Mouse (Mus musculus): Measurements from ENCODE around the gene Dgka. TPM values are rescaled to one million over a fixed set of nuclear protein-coding genes. Genes with fewer than 3 reads are reported as not detected.

Gene Dgka
- polyA plus RNA-seq, 1 experiment from 2014 or later: 6.8 TPM

DNA sequence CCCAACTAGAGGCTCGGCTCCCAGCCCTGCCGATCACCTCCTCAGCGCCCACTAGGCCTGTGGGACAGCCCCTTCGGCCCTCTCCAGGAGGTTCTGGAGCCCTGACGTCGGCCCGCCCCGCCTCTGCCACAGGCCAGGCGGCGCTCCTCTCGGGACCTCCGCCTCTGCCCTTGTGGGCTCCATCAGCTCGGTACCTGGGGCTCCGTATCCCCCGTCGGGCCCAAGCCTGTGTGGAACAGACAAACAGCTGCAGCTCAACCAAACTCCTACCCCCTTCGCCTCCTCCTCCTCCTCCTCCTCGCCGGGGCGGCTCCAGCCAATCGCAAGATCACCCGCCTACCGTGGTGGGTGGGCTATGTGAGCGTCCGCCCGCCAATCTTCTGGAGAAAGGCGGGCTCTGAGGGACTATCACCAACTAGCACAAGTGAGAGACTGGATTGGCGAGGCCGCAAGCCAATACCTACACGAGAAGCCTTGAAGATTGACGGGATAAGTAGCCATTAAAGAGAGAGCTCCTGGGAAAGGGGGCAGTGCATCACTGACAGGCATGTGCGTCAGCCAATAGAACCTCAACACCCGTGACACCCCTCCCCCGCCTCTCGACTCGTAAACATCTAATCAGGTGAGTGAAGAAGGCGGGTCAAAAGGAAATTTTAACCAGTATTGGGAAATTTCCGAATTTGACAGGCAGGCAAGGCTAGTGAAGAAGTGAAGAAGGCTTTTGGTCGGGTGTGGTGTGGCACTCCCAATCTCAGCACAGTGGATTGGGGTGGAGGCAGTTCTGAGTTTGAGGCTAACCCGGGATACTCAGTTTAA is 48.5 kb downstream of the Dgka start, which contains the start of gene Rab5b:
Rab5b (minus strand) TSS at position 273 of the 816 bp plus-strand sequence.
- H3K27me3 ChIP-seq (replicated peaks): no peaks in the 10 kb centered on the region
- H3K9me3 ChIP-seq: no peaks in the 10 kb centered on the region
- H3K9ac ChIP-seq: peak within 1 kb of the TSS; percentile 94
- peaks cover 19% of the 10 kb centered on the region for H3K36me3 ChIP-seq
- H3K4me1 ChIP-seq: peaks cover 9% of the 10 kb centered on the region
- H3K4me3 ChIP-seq: peak within 1 kb of the TSS; percentile 90
- peak within 1 kb of the TSS; percentile 92 for H3K27ac ChIP-seq
- peak within 1 kb of the TSS; percentile 70 for H3K4me2 ChIP-seq (replicated peaks)
- peak; percentile 100 for ATAC-seq (ENCODE audit: low FRiP score, low read depth)
- WGBS: under 1% methylated on average over 40 of the region's 40 CpGs

DNA sequence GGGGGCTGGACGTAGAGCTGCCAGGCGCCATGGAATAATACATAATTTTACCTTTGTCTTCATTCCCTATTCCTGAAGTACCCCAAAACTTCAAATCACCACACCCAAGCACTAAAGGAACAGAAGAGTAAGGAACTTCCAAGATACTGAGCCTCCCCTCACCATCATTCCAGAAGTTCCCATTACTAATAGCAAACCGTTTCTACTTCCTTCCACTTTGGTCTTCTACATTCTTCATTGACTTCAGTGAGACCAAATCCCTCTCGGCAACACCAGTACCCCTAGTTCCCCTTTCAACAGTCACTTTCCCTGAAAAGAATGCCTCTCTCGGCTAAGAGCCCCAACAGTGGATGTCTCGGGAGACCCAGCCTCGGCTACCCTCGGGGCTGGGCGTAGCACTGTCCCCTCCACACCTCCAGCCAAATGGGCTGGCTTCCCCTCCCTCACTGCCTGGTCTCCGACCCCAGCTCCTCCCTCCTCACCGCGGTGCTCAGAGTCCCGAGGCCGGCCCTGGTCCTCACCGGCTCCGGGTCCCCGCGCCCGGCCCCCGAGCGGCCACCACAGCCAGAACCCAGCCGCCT is 49.2 kb downstream of the Dgka start:
- Histone ChIP-seq H3K4me1 (peaks cover 9% of the 10 kb centered on the region), H3K4me3 (peak overlapping the region; percentile 90), H3K4me2 (replicated peaks) (peak overlapping the region; percentile 70), H3K9me3 (no peaks in the 10 kb centered on the region), H3K36me3 (peaks cover 14% of the 10 kb centered on the region), H3K27ac (peak overlapping the region; percentile 92), H3K9ac (peak overlapping the region; percentile 94), H3K27me3 (replicated peaks) (no peaks in the 10 kb centered on the region)
- WGBS: under 1% methylated on average over 22 of the region's 22 CpGs
- ATAC-seq (ENCODE audit: low FRiP score, low read depth): no peak; the same call in 1 of the 2 replicates

DNA sequence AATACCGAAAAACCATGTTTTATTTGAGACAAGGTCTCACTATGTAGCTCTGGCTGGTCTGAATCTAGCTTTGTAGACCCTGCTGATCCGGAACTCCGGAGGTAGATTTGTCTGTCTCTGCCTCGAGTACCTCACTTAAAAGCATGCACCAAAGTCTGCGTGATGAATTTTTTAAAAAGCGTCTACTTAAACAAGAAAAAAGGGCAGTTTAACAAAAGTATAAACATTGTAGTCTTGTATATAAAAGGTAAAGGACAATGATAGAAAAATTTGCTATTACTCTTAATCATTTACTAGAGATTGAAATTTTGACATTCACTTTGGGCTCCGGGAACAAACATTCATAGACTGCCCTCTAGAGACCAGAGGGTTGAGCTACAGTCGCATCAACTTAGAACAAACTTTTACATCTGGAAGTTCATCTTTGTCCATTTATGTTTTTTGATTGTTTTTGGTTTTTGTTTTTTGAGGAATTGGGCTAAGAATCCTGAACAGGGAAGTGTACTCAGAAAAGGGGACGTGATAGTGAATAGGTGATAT is 70.1 kb downstream of the Dgka start:
- ATAC-seq (ENCODE audit: low FRiP score, low read depth): no peak
- Histone ChIP-seq H3K36me3 (peaks cover 8% of the 10 kb centered on the region), H3K4me1 (peaks cover 16% of the 10 kb centered on the region; the same call in 1 of the 2 replicates), H3K4me2 (replicated peaks) (peak overlapping the region; percentile 94), H3K9me3 (no peaks in the 10 kb centered on the region), H3K9ac (peak overlapping the region; percentile 69), H3K27me3 (replicated peaks) (no peaks in the 10 kb centered on the region), H3K4me3 (peak overlapping the region; percentile 67), H3K27ac (0 out of 2 replicates have a peak overlapping the region, but pooled peaks have one; percentile 42)
- 3% methylated on average over 9 of the region's 9 CpGs for WGBS

DNA sequence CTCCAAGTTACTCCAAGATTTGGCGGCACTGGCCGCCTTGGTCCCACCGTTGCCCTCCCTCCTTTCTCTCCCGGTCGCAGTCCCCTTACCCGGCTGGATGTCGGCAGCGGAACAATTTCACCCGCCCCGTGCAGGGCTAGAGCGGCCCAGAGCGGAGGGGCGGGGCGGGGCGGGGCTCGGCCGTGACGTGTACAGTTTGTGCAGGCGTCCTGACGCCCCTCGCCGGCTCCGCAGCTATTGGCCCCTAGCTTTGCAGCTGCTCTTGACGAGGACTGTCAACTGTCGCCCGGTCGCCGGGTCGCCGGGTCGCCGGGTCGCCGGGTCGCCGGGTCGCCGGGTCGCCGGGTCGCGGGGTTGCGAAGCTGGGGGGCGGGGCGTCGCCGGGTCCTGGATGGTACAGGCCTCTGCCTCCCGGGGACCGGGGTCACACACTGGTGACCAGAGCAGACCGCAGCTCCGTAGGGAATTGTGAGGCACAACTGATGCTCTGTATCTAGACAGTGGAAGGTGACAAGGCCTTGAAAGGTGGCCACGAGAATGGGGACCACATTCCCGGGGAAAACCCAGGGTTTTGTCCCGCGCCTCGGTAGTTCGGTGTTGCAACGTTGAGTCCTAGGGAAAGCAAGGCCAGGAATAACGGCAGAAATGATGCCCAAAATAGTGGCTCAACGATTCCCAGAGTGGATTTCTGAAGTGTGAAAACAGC is 70.7 kb downstream of the Dgka start, which contains the start of gene Suox:
Suox (minus strand) TSS at position 311 of the 706 bp plus-strand sequence.
- no peaks in the 10 kb centered on the region for H3K9me3 ChIP-seq
- peak; percentile 95 for ATAC-seq (ENCODE audit: low FRiP score, low read depth)
- H3K36me3 ChIP-seq: peaks cover 7% of the 10 kb centered on the region; the same call in 1 of the 2 replicates
- peak within 1 kb of the TSS; percentile 67 for H3K4me3 ChIP-seq
- peaks cover 16% of the 10 kb centered on the region; the same call in 1 of the 2 replicates for H3K4me1 ChIP-seq
- peak within 1 kb of the TSS; percentile 94 for H3K4me2 ChIP-seq (replicated peaks)
- H3K27ac ChIP-seq: peak within 1 kb of the TSS; percentile 42; the same call in 1 of the 2 replicates
- H3K9ac ChIP-seq: peak within 1 kb of the TSS; percentile 69
- H3K27me3 ChIP-seq (replicated peaks): no peaks in the 10 kb centered on the region
- under 1% methylated on average over 59 of the region's 60 CpGs for WGBS

DNA sequence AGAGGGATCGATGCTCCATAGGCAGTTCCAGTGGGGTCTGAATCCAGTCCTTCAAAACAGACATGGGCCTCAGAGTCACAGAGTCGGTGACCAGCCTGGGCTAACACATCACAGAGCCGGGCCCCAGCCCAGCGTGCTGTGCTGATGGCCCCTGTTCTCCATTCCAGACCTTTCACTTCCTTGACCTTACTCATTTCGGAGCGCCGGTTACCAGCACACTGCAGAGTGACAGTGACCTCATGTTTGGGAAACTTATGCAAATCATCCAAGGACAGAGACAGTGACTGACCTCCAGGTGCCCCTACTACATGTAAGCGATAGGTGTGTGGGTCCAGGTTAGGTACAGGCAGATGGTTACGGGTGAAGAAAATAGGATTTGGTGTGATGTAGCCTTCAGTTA is 73.5 kb downstream of the Dgka start:
- no peak overlapping the region for H3K9ac ChIP-seq
- no peak overlapping the region for H3K4me3 ChIP-seq
- no peak overlapping the region for H3K27ac ChIP-seq
- ATAC-seq (ENCODE audit: low FRiP score, low read depth): no peak
- H3K9me3 ChIP-seq: no peaks in the 10 kb centered on the region
- 97% methylated on average over 9 of the region's 9 CpGs for WGBS
- H3K4me1 ChIP-seq: peaks cover 19% of the 10 kb centered on the region
- H3K36me3 ChIP-seq: peaks cover 7% of the 10 kb centered on the region; the same call in 1 of the 2 replicates
- no peaks in the 10 kb centered on the region for H3K27me3 ChIP-seq (replicated peaks)
- H3K4me2 ChIP-seq (replicated peaks): no peak overlapping the region

Other genes with a start within 250 kb of the Dgka start
- gene Myl6b, start 246.2 kb downstream of the Dgka start, polyA plus RNA-seq (2016; fragmentation: Nextera tagmentation; extraction: Ambion mirVana): 3.1 and 3.9 TPM in 2 replicates
- gene Esyt1, start 219.0 kb downstream of the Dgka start, polyA plus RNA-seq (2016; fragmentation: Nextera tagmentation; extraction: Ambion mirVana): 38.3 and 45.3 TPM in 2 replicates
- 18.9 and 20.3 TPM in 2 replicates for gene Zc3h10, start 197.1 kb downstream of the Dgka start, polyA plus RNA-seq (2016; fragmentation: Nextera tagmentation; extraction: Ambion mirVana)
- 2,521 and 2,605 TPM in 2 replicates for gene Rpl41, start 195.6 kb downstream of the Dgka start, polyA plus RNA-seq (2016; fragmentation: Nextera tagmentation; extraction: Ambion mirVana)
- gene Pa2g4, start 178.9 kb downstream of the Dgka start, polyA plus RNA-seq (2016; fragmentation: Nextera tagmentation; extraction: Ambion mirVana): 155 and 156 TPM in 2 replicates
- 14.6 and 16.0 TPM in 2 replicates for gene Erbb3, start 155.2 kb downstream of the Dgka start, polyA plus RNA-seq (2016; fragmentation: Nextera tagmentation; extraction: Ambion mirVana)
- gene Rps26, start 118.1 kb downstream of the Dgka start, polyA plus RNA-seq (2016; fragmentation: Nextera tagmentation; extraction: Ambion mirVana): 471 and 498 TPM in 2 replicates
- gene Ikzf4, start 98.9 kb downstream of the Dgka start, polyA plus RNA-seq (2016; fragmentation: Nextera tagmentation; extraction: Ambion mirVana): 7.9 and 8.3 TPM in 2 replicates
- 13.9 and 15.6 TPM in 2 replicates for gene Suox, start 70.8 kb downstream of the Dgka start, polyA plus RNA-seq (2016; fragmentation: Nextera tagmentation; extraction: Ambion mirVana)
- 90.8 and 101 TPM in 2 replicates for gene Rab5b, start 48.6 kb downstream of the Dgka start, polyA plus RNA-seq (2016; fragmentation: Nextera tagmentation; extraction: Ambion mirVana)
- 2.4 and 3.7 TPM in 2 replicates for gene Pmel, start 40.7 kb downstream of the Dgka start, polyA plus RNA-seq (2016; fragmentation: Nextera tagmentation; extraction: Ambion mirVana)
- gene Cdk2, start 39.8 kb downstream of the Dgka start, polyA plus RNA-seq (2016; fragmentation: Nextera tagmentation; extraction: Ambion mirVana): 64.0 and 65.8 TPM in 2 replicates
- 49.1 and 50.5 TPM in 2 replicates for gene Pym1, start 3.0 kb upstream of the Dgka start, polyA plus RNA-seq (2016; fragmentation: Nextera tagmentation; extraction: Ambion mirVana)
- gene Mmp19, start 46.1 kb upstream of the Dgka start, polyA plus RNA-seq (2016; fragmentation: Nextera tagmentation; extraction: Ambion mirVana): 0.28 and 0.54 TPM in 2 replicates
- gene Dnajc14, start 59.2 kb upstream of the Dgka start, polyA plus RNA-seq (2016; fragmentation: Nextera tagmentation; extraction: Ambion mirVana): 60.2 and 63.3 TPM in 2 replicates
- 18.7 and 19.7 TPM in 2 replicates for gene Tmem198b, start 59.5 kb upstream of the Dgka start, polyA plus RNA-seq (2016; fragmentation: Nextera tagmentation; extraction: Ambion mirVana)
- gene Sarnp, start 72.5 kb upstream of the Dgka start, polyA plus RNA-seq (2016; fragmentation: Nextera tagmentation; extraction: Ambion mirVana): 198 and 235 TPM in 2 replicates
- gene Ormdl2, start 76.8 kb upstream of the Dgka start, polyA plus RNA-seq (2016; fragmentation: Nextera tagmentation; extraction: Ambion mirVana): 31.2 and 37.2 TPM in 2 replicates
- 20.1 and 20.4 TPM in 2 replicates for gene Gdf11, start 146.9 kb upstream of the Dgka start, polyA plus RNA-seq (2016; fragmentation: Nextera tagmentation; extraction: Ambion mirVana)
- 199 and 208 TPM in 2 replicates for gene Cd63, start 156.1 kb upstream of the Dgka start, polyA plus RNA-seq (2016; fragmentation: Nextera tagmentation; extraction: Ambion mirVana)
- 13.5 and 15.7 TPM in 2 replicates for gene Rdh5, start 178.0 kb upstream of the Dgka start, polyA plus RNA-seq (2016; fragmentation: Nextera tagmentation; extraction: Ambion mirVana)
- gene Bloc1s1, start 179.2 kb upstream of the Dgka start, polyA plus RNA-seq (2016; fragmentation: Nextera tagmentation; extraction: Ambion mirVana): 227 and 233 TPM in 2 replicates
- gene Itga7, start 189.0 kb upstream of the Dgka start, polyA plus RNA-seq (2016; fragmentation: Nextera tagmentation; extraction: Ambion mirVana): 7.9 and 8.3 TPM in 2 replicates
- gene Mettl7b, start 216.1 kb upstream of the Dgka start, polyA plus RNA-seq (2016; fragmentation: Nextera tagmentation; extraction: Ambion mirVana): not detected in 2 replicates
- gene Olfr9, start 244.6 kb upstream of the Dgka start, polyA plus RNA-seq (2016; fragmentation: Nextera tagmentation; extraction: Ambion mirVana): not detected in 2 replicates